Mouse (Mus musculus) retina, embryonic 14.5 days (tissue): ENCODE results near the gene Hoxd13.

Experiments used
- DNase-seq: peaks from one replicate; pipeline ENCODE4 v3.0.0-alpha.2; 2015; ENCODE audit warnings: low spot score

Gene Hoxd13

DNA sequence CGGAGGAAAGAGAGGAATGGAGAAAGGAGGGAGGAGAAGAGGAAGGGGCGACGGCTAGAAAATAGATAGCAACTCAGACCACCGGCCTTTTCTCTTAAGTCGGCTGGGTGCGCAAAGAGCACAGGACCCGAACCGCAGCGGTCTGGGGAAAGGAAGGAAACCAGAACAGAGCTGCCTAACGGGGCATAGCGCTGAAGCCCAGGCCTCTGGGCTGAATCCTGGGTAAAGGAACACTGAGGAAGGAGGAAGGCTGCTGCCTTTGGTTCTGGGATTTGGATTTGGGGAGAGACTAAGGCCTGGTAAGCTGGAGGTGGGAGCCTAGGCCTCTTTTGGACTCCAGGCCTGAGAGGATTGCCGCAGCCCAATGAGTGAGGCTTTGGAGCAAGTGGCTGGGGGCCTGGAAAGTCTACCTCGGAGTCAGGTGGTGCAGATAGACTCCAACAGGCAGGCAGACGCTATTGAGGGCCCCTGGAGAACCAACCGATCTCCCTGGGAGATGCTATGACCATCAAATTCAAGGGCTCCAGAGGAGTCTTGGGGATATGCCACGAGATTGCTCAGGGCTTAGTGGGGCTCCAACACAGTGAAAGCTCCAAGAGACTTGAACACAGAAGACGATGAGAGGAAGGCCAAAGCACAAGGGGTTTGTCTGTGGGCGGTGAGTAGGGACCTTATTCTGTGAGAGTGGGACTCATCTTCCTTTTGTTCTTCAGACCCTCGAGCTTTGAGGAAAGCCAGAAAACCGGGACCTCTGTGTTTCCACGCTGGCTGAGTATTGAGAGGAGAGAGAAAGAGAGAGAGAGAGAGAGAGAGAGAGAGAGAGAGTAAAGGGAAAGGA, 12.7 kb downstream of the Hoxd13 start:
- DNase-seq, result no peak

DNA sequence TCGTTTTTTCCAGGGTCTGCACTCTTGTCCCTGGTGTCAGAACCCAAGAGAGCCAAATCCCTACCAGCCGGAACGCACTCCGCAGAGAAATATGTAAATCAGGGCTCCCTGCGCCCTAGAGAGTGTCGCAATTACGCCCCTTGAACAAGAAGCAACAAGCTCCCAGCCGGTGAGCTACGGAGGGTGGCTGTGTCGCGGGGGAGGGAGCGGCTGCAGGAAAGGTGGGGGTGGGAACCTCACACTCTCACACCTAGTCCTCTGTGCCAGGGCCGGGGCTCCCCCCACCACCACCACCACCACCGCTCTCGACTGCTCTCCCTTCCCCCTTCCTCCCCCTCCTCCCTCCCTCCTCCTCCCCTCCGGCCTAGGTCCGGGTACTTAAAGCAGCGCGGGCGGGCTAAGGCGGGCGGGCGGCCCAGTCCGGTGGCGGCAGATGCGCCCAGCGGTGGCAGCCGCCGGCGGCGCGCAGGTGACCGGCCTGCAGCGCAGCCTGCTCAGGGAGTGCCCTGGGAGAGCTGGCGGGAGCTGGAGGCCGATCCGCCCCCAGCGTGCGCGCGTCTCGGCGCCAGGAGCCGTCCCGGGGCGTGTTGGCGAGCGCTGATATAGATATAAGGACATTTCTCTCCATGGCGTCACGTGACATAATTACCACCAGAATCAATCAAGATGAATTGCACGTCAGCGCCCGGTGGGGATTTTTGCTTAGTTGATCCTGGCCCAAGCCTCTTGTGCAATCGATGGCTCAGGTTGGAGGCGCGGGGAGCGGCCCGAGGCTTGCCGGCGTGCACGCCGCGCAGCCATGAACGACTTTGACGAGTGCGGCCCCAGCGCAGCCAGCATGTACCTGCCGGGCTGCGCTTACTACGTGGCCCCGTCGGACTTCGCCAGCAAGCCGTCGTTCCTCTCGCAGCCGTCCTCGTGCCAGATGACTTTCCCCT, 13.8 kb downstream of the Hoxd13 start:
- no peak for DNase-seq

DNA sequence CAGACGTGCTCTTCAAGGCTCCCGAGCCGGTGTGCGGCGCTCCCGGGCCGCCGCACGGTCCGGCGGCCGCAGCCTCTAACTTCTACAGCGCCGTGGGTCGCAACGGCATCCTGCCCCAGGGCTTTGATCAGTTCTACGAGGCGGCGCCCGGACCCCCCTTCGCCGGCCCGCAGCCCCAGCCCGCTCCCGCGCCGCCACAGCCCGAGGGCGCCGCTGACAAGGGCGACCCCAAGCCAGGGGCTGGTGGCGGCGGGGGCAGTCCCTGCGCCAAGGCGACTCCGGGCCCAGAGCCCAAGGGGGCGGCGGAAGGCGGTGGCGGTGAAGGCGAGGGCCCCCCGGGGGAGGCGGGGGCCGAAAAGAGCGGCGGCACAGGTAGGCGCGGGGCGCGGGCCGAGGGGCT, 14.7 kb downstream of the Hoxd13 start:
- DNase-seq, result no peak

DNA sequence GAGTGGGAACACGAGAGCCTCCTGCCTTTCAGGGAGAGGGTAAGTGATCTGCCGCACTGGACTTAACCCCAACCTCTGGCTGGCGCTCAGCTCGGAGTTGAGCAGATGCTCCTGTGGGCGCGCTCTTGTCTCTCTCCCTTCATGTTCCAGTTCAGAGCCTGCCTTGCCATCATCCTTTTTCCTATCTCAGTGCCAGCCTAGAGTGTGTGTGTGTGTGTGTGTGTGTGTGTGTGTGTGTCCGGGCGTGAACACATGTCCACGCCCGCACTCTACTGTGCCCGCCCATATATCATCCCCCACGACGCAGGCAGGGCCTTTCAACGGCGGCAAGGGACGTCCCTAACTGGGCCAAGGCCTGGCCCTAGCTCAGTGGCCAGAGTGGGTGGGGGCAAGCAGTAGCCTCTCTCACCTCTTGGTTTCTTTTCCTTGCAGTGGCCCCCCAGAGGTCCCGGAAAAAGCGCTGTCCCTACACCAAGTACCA, 15.4 kb downstream of the Hoxd13 start:
- DNase-seq, result no peak

DNA sequence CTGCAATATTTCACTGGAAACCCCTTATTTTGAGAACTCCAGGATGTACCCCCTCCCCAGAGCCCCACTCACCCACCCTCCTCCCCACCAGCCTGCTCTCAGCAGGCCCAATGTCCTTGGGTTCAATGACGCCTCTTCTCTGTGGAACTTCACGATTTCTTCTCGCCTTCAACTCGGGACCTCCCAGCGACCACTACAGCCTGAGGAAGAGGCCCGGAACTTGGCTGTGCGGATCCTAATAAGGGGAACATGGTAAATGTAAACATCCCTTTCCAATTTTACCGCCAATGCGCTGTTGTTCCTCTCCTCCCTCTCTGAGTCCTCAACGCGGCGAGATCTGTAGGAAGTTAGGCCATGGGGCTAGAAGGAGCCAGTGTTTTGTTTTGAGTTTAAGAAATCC, 16.0 kb downstream of the Hoxd13 start:
- no peak for DNase-seq

DNA sequence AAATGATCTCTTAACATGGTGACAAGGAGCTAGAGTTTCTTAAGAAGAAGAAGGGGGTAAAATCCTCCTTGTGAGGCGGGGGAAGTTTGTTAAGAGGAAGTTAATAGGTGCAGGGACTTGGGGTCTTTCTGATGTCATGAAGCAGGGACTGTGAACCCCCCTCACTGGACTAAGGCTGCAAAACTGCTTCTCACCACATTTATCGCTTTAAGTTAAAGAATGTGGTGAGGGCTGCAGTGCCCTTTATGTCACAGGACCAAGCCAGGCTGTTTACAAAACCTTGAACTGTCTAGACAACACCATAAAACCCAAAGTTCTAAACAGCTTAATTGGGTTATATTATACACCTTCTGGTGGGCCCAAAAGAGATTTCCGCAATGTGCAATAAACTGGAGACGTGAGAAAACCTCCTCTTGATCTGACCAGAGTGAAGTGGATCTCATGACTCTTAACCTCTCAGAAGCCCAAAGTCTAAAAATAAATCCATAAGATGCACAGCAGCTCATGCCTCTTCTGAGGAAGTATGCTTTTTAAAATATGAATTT, 17.0 kb downstream of the Hoxd13 start:
- DNase-seq, result no peak

DNA sequence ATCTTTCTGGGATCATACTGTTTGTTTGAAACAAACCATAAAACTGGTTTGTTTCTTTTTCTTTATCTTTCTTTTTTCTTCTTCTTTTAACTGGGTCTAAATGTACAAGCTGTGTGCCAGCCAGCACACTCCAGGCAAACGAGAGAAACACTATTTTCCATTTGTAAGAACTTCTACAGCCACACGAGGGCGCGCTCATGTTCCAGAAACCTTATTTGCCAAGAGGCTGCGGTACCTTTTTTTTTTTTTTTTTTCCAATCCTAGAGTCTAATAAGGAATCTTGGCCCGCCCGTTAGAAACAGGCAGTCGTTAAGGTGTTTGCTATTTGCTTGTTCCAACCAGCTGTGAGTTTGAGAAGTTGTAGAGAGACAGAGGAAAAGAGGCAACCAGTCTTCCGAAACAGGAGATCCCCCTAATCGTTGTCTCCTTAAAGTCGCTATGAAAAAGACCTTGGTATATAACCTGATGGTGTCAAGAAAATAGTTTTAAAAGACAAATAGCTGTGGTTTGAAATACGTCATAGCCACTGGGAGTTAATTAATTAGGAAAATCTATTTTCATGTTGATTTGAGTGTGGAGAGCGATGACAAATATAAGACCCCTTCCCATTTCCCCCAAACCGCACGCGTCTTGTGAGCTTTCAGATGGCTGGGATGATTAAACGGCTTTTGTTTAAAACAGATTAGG, 18.3 kb downstream of the Hoxd13 start:
- peak; percentile 87 for DNase-seq

DNA sequence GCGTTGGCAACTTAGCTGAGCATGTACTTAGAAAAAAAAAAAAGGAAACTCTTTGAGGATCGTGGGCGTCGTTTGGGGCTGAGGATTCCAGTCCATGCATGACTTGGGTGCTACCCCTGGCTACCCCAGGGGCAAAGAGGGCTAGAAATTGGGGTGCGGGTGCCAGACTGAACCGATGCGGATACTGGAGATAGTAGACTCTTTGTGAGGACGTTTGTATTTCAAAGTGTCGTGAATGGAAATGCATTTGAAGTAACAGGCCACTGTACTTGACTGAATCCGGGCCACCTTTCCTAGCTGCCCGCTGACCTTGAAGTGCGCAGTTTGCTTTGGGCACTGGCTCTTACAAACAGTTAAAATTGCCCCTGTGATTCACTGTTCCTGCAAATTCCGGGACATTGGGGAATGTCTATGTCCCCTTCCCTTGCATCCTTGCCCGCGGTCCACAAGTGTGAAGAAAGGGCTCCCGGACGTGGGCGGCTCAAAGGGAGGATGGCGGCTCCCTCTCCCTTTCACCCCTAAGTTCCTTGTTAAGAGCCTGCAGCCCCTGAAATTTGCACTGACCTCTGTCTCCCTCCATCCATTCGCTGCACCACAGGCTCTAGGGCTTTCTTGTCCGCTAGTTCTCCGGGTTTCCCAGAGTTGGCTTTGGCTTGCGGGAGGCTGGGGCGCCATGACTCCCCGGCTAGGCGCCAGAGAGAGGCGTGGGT, 19.0 kb downstream of the Hoxd13 start:
- DNase-seq, result no peak

DNA sequence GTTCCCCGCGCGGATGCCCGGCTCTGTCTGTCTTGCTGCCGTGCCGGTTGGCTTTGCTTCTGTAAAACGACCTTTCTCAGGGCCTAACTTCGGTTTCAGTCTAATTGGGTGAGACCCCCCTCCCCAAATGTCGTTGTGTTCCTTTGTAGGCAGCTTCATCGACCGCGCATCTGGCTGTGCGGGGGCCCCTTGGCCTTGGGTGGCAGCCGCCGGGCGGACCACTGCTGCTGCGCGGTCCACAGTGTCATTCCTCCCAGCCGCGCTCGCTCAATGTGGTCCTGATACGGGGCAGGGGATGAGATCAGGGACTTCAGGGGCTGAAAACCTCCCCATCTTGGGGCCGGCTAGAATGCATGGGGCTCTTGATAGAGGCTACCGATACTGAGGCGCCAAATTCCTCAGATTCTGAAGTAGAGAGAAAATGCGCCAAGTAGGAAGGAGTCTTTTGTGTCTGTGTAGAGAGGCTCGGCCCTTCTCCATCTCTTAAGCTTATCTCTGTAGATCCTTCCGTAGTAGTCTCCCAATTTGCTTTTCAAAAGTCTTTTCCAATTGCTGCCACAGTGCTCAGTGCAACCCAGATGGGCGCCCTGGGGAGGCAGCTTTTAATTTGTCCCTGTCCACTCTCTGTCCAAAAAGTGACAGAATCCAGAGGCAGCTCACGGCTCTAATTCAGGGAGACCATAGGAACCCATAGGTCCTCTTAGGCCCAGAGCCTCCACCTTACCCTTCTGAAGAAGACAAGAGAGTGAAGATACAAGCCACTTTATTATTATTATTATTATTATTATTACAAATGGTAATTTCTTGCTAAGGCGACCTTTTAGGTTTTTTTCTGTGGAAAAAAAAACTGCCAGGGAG, 19.8 kb downstream of the Hoxd13 start:
- no peak for DNase-seq

DNA sequence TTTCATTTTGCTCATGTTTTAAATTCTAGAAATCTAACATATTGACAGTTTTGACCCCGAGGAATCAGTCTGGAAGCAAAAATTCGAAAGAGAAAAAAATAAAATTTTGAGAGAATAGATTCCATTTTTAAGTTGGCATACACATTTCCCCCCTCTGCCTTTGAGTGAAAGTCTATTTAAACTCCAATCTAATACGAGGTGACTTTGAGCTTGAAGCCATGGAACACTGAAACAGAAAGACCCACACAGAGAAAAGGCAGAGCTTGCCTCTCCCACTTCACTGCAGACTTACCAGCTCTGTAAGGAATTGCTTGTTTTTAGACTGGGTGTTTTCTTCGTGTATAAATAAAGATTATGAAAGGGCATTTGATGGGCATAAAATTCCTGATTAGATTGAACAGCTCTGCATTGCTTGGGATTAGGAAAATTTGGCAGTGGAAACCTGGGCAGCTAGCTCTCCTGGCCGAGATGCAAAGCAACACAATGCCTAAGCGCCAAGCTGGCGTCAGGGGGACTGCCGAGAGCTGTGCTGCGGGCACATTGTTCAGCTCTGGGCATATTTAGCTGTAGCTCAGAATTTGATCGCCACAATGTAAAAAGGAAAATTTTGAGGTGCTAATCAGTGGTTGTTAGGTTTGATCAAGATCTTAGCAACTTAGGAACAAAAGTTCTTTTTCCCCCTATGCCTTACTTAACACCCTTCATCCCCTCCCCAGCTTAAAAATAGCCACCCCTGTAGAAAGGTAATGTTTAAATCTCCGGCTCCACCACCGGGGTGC, 20.9 kb downstream of the Hoxd13 start:
- no peak for DNase-seq

DNA sequence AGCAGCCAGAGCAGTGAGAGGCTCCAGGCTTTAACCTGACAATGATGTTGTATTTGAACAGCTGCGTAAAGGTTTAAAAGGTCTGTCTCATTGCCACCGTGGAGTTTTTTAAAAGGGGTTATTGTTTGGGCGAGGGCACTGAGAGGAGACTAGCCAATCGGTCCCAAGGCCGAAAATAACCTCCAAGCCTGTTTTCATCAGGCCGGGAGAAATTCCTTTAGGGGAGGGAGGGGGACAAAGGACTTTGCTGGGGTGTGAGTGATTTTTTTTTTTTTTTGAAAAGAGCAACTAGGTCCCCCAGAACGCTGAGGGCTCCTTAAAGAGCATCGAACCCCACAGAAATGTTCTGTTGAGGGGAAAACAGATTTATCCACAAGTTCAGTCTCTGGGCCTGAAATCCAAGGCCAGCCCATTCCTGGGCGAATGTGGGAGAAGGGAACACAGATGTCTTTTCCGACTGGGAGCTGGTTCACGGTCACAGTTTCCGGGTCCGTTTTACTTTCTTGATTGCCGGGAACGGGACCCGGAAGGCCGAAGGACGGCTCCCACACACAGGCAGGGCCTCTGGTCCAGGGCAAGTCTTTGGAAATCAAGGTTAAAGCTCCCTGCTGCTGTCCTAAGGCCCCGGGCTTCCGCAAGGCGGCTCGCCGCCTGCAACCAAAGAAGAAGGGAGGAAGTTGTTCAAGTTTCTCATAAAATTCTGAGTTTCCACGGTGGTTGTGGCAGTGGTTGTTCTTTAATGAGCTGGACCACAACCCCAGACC, 21.6 kb downstream of the Hoxd13 start:
- no peak for DNase-seq

DNA sequence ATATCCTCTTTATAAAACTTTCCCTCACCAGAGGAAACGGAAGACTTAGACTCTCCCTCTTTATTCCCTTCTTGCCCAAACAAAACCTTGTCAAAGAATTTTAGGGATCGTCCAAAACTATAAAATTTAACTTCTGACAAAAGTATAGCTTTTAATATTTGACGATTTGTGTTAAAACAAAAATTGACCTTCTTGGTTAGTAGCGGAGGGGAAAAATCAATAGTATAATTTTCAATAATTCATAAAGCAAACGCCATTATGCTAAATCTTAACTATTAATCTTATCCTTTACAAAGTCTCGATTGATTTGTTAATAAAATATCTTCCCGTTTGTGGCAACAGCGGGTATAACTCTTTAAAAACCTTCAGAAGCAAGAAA, 22.2 kb downstream of the Hoxd13 start:
- no peak for DNase-seq

DNA sequence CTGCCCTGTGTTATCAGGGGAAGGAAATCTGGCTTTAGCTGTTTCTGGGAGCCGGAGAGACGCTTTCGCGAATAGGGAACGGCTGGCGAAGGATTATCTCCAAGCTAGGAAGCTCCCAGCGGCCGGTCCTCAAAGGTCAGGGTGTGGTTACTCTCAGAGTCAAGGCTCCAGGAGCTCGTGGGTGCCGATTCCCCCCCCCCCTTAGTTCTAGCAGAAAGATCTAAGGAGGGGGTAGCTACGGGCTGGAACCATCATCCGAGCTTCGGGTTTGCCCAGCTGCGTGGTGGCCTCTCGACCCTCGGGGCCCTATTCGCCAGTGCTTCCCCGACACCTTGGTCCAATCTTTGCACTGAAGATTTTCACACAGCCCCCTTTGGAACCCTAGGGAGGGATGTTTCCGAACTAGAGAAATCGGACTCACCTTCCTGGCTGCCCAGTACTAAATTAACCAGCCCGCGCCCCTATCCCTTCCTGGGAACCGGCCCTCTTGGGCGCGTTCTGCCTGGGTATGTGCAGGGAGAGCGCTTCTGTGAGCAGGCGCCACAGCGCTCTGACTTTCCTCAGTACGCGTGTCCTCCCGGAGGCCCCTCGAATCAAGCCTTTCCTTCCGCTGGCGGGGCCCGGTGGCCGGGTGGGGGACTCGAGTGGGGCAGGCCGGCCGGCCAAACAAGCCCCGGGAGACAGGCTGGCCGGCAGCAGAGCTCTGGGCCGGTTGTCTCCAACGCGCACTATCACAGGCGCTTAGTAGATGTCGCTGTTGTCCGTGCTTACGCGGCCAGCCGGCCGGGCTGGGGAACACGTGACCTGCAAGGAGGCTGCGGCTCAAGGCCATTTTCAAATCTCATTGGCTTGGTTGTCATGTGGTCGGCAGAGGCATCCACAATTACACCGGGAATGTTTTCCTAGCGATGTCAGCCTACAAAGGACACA, 23.2 kb downstream of the Hoxd13 start, which contains the start of gene Hoxd10:
TSS of gene Hoxd10 (plus strand) at position 903 of the 930 bp plus-strand sequence.
- DNase-seq, result peak; percentile 75

DNA sequence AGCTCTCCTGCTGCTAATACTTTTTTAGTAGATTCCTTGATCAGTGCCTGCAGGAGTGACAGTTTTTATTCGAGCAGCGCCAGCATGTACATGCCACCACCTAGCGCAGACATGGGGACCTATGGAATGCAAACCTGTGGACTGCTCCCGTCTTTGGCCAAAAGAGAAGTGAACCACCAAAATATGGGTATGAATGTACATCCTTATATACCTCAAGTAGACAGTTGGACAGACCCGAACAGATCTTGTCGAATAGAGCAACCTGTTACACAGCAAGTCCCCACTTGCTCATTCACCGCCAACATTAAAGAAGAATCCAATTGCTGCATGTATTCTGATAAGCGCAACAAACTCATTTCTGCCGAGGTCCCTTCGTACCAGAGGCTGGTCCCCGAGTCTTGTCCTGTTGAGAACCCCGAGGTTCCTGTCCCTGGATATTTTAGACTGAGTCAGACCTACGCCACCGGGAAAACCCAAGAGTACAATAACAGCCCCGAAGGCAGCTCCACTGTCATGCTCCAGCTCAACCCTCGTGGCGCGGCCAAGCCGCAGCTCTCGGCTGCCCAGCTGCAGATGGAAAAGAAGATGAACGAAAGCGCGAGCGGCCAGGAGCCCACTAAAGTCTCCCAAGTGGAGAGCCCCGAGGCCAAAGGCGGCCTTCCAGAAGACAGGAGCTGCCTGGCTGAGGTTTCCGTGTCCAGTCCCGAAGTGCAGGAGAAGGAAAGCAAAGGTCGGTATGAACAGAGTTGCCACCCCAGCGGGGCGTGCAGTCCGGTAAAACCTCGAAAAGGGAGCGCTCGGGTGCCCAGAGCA, 24.1 kb downstream of the Hoxd13 start:
- no peak for DNase-seq

DNA sequence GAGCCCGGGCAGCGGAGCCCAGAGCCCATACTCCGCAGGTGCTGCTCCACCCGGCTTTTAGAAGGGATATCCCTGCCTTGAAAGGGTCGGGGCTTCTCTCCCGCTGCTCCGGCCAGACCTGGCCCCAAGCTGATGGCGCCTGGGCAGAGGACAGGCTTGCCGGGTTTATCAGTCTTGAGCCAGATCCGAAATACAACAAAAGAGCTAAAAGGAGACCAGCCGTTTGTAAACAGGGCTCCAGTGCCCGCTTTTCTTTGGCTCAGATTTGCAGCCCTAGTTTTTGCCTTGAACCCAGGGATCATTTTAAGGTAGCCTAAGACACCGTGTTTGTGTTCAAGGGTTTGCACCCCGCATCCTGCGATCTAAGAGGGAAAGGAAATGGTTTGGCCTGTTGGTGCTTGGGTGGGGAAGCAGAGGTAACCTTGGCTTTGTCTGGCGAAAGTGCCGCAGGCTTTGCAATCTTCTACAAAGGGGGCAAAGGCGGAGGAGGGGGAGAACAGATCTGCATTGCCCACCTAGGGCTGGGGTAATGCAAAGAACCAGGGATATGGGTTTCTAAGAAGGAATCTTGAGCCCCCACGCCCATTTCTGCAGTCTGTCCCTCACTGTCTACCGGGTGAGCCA, 24.8 kb downstream of the Hoxd13 start:
- DNase-seq, result no peak

DNA sequence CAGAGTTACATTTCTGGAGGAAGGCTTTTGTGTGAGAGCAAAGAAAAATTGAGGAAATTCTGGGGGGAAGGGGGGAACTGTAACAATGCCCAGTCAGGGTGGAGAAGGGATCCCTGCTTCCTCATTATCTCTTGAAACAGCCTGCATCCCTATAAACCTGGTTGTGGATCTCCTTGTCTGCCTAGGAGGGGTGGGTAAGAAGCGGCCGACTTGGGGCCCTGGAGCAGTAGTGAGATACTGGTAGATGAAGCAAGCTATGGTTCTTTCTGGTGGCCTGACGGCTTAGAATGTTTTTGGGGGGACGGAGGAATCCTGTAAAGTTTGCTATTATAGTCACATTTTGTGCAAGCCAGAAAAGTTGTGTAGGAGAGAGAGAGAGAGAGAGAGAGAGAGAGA, 25.3 kb downstream of the Hoxd13 start:
- no peak for DNase-seq
